30 mouse cellular contexts compared by ENCODE assay signal in genomic region chr10:79536461-79537080, GRCm38 (mm10). TPM values are rescaled to one million over a fixed set of nuclear protein-coding genes. Genes with fewer than 3 reads are reported as not detected.
DNase-seq lines count a peak whose midpoint lies in the region; ATAC-seq and TF ChIP-seq lines count a peak whose summit lies in the region.
"Had no signal": no experiment of that assay in that cellular context is flagged by ENCODE, and none has a peak within 500 bp of the region (broad histone marks: within the 10 kb centered on the region; RNA-seq: fewer than 3 reads in every experiment).

No protein-coding gene starts in this region.

- ATAC-seq in cerebellum, adult (ENCODE audit: insufficient number of reproducible peaks, low FRiP score, low TSS enrichment), result no peak
- ATAC-seq in hindbrain, embryonic 13.5 days (ENCODE audit: low FRiP score), result no peak
- ATAC-seq in liver, postnatal 0 days, result no peak
- ATAC-seq in liver, embryonic 12.5 days, result no peak
- no peak for ATAC-seq in midbrain, embryonic 14.5 days (ENCODE audit: low FRiP score, low TSS enrichment)
- ATAC-seq: forebrain, embryonic 14.5 days; Patski had no signal

- peaks cover 21% of the 10 kb centered on the region for H3K4me1 ChIP-seq in hindbrain, embryonic 10.5 days (replicated peaks)
- H3K4me1 ChIP-seq in hindbrain, embryonic 13.5 days (replicated peaks), result peaks cover 16% of the 10 kb centered on the region
- H3K4me1 ChIP-seq in liver, postnatal 0 days (ENCODE audit: insufficient read depth), result peaks cover 12% of the 10 kb centered on the region
- H3K4me1 ChIP-seq in liver, embryonic 12.5 days, result peaks cover 20% of the 10 kb centered on the region
- H3K4me1 ChIP-seq in E14TG2a.4 (replicated peaks; ENCODE audit: low read depth, low read length), result peaks cover 41% of the 10 kb centered on the region
- H3K4me1 ChIP-seq in midbrain, embryonic 14.5 days (ENCODE audit: control insufficient read depth, insufficient read depth, low read length), result peaks cover 8% of the 10 kb centered on the region

- no peak for TF ChIP-seq EP300 in liver, postnatal 0 days (IDR thresholded peaks at IDR 0.05; ENCODE audit: low read depth)

- H3K4me3 ChIP-seq in hindbrain, embryonic 10.5 days, result no peak overlapping the region
- no peak overlapping the region for H3K4me3 ChIP-seq in hindbrain, embryonic 13.5 days
- H3K4me3 ChIP-seq in liver, postnatal 0 days (ENCODE audit: low read depth, low read length), result no peak overlapping the region
- no peak overlapping the region for H3K4me3 ChIP-seq in liver, embryonic 12.5 days
- no peak overlapping the region for H3K4me3 ChIP-seq in E14TG2a.4 (replicated peaks; ENCODE audit: low read length)
- H3K4me3 ChIP-seq in midbrain, embryonic 14.5 days (replicated peaks; ENCODE audit: low read depth, low read length), result no peak overlapping the region
- H3K4me3 ChIP-seq: embryonic facial prominence, embryonic 15.5 days; gastrocnemius, adult 2 months; heart, embryonic 15.5 days; limb, embryonic 10.5 days; limb, embryonic 15.5 days; midbrain, embryonic 12.5 days; stomach, embryonic 15.5 days had no signal

- no peak overlapping the region for H3K4me2 ChIP-seq in hindbrain, embryonic 13.5 days
- no peak overlapping the region for H3K4me2 ChIP-seq in liver, postnatal 0 days (ENCODE audit: low read depth, low read length)
- no peak overlapping the region for H3K4me2 ChIP-seq in liver, embryonic 12.5 days
- no peak overlapping the region for H3K4me2 ChIP-seq in midbrain, embryonic 14.5 days (ENCODE audit: low read length)
- H3K4me2 ChIP-seq: embryonic facial prominence, embryonic 15.5 days; heart, embryonic 15.5 days; hindbrain, embryonic 14.5 days; limb, embryonic 15.5 days; midbrain, embryonic 12.5 days; stomach, embryonic 15.5 days had no signal

- no peak overlapping the region for H3K27ac ChIP-seq in hindbrain, embryonic 10.5 days
- H3K27ac ChIP-seq in hindbrain, embryonic 13.5 days, result no peak overlapping the region
- H3K27ac ChIP-seq in liver, postnatal 0 days (ENCODE audit: low read depth), result no peak overlapping the region
- H3K27ac ChIP-seq in liver, embryonic 12.5 days, result no peak overlapping the region
- H3K27ac ChIP-seq in midbrain, embryonic 14.5 days (replicated peaks; ENCODE audit: low read depth, low read length), result no peak overlapping the region
- H3K27ac ChIP-seq: embryonic facial prominence, embryonic 15.5 days; gastrocnemius, adult 2 months; heart, embryonic 15.5 days; hindbrain, embryonic 14.5 days; limb, embryonic 10.5 days; limb, embryonic 15.5 days; midbrain, embryonic 12.5 days; stomach, embryonic 15.5 days had no signal

- WGBS in hindbrain, embryonic 10.5 days, result 78% methylated on average over 12 of the region's 12 CpGs
- WGBS in hindbrain, embryonic 13.5 days, result 80% methylated on average over 12 of the region's 12 CpGs
- 72% methylated on average over 12 of the region's 12 CpGs for WGBS in liver, postnatal 0 days (ENCODE audit: insufficient replicate concordance)
- 65% methylated on average over 12 of the region's 12 CpGs for WGBS in liver, embryonic 12.5 days (ENCODE audit: insufficient replicate concordance)
- WGBS in midbrain, embryonic 14.5 days, result 80% methylated on average over 12 of the region's 12 CpGs

- no peaks in the 10 kb centered on the region for H3K9me3 ChIP-seq in hindbrain, embryonic 10.5 days
- no peaks in the 10 kb centered on the region for H3K9me3 ChIP-seq in hindbrain, embryonic 13.5 days
- no peaks in the 10 kb centered on the region for H3K9me3 ChIP-seq in liver, postnatal 0 days (ENCODE audit: low read length)
- no peaks in the 10 kb centered on the region for H3K9me3 ChIP-seq in liver, embryonic 12.5 days (replicated peaks)
- H3K9me3 ChIP-seq in E14TG2a.4 (ENCODE audit: low read length), result no peaks in the 10 kb centered on the region
- H3K9me3 ChIP-seq in midbrain, embryonic 14.5 days (ENCODE audit: control insufficient read depth, low read length), result no peaks in the 10 kb centered on the region
- H3K9me3 ChIP-seq: embryonic facial prominence, embryonic 15.5 days; heart, embryonic 15.5 days; limb, embryonic 10.5 days; limb, embryonic 15.5 days; midbrain, embryonic 12.5 days; stomach, embryonic 15.5 days had no signal

- peak; percentile 3 for DNase-seq in cerebellum, adult 11-12 months
- DNase-seq in hindbrain, embryonic 10.5 days (ENCODE audit: low spot score), result peak; percentile 1
- DNase-seq in liver, postnatal 0 days, result peak; percentile 8
- no peak for DNase-seq in midbrain, embryonic 14.5 days
- DNase-seq: adrenal gland, postnatal 14 days; cerebellum, adult 2 months; gastrocnemius, adult 2 months; gastrocnemius, postnatal 36 days; heart, postnatal 36 days; kidney, adult 2 months; kidney, postnatal 4 days; lung, postnatal 36 days had no signal

- H3K27me3 ChIP-seq in hindbrain, embryonic 10.5 days (ENCODE audit: insufficient read depth, poor library complexity, severe bottlenecking), result peaks cover 24% of the 10 kb centered on the region
- peaks cover 20% of the 10 kb centered on the region; the same call in 1 of the 2 replicates for H3K27me3 ChIP-seq in hindbrain, embryonic 13.5 days
- H3K27me3 ChIP-seq in liver, postnatal 0 days (ENCODE audit: insufficient read depth, low read length), result no peaks in the 10 kb centered on the region
- peaks cover 21% of the 10 kb centered on the region for H3K27me3 ChIP-seq in liver, embryonic 12.5 days (replicated peaks)
- peaks cover 41% of the 10 kb centered on the region for H3K27me3 ChIP-seq in E14TG2a.4 (ENCODE audit: insufficient read depth, low read length)
- H3K27me3 ChIP-seq in midbrain, embryonic 14.5 days (ENCODE audit: control insufficient read depth, insufficient read depth, low read length), result no peaks in the 10 kb centered on the region
- H3K27me3 ChIP-seq: embryonic facial prominence, embryonic 15.5 days; heart, embryonic 15.5 days; limb, embryonic 15.5 days; Patski; stomach, embryonic 15.5 days had no signal

- no peak for TF ChIP-seq CTCF in liver, postnatal 0 days (IDR thresholded peaks at IDR 0.05; ENCODE audit: low read depth)
- TF ChIP-seq CTCF in E14TG2a.4 (conservative IDR thresholded peaks at IDR 0.05; ENCODE audit: low read length), result 0 out of 2 replicates have a peak, but pooled peaks have one; percentile 3

- no peak overlapping the region for H3K9ac ChIP-seq in hindbrain, embryonic 13.5 days
- H3K9ac ChIP-seq in liver, postnatal 0 days (replicated peaks), result no peak overlapping the region
- H3K9ac ChIP-seq in liver, embryonic 12.5 days, result no peak overlapping the region
- no peak overlapping the region for H3K9ac ChIP-seq in midbrain, embryonic 14.5 days (replicated peaks; ENCODE audit: low read length)
- H3K9ac ChIP-seq: embryonic facial prominence, embryonic 15.5 days; heart, embryonic 15.5 days; hindbrain, embryonic 14.5 days; limb, embryonic 15.5 days; midbrain, embryonic 12.5 days; stomach, embryonic 15.5 days had no signal

- peaks cover 39% of the 10 kb centered on the region for H3K36me3 ChIP-seq in hindbrain, embryonic 10.5 days
- H3K36me3 ChIP-seq in hindbrain, embryonic 13.5 days, result peaks cover 42% of the 10 kb centered on the region
- peaks cover 8% of the 10 kb centered on the region; the same call in 1 of the 2 replicates for H3K36me3 ChIP-seq in liver, postnatal 0 days (replicated peaks; ENCODE audit: insufficient read depth, low read length)
- peaks cover 25% of the 10 kb centered on the region for H3K36me3 ChIP-seq in liver, embryonic 12.5 days
- H3K36me3 ChIP-seq in E14TG2a.4 (ENCODE audit: insufficient read depth, low read length), result peaks cover 37% of the 10 kb centered on the region
- peaks cover 35% of the 10 kb centered on the region for H3K36me3 ChIP-seq in midbrain, embryonic 14.5 days (ENCODE audit: control insufficient read depth, insufficient read depth, low read length)

RNA-seq across cellular contexts. Expression of gene Plpp2, which starts 3.0 kb away (rescaled TPM):
- polyA plus RNA-seq in hindbrain, embryonic 10.5 days (2016; fragmentation: Nextera tagmentation; extraction: Ambion mirVana), result 19.3 and 25.7 TPM in 2 replicates
- 14.5 and 16.5 TPM in 2 replicates for polyA plus RNA-seq in hindbrain, embryonic 13.5 days (2015; fragmentation: Nextera tagmentation; extraction: Ambion mirVana)
- 32.7 and 38.8 TPM in 2 replicates for polyA plus RNA-seq in liver, postnatal 0 days (2015; fragmentation: Nextera tagmentation; extraction: Ambion mirVana)
- 18.0 and 19.9 TPM in 2 replicates for polyA plus RNA-seq in liver, embryonic 12.5 days (2016; fragmentation: Nextera tagmentation; extraction: Ambion mirVana)
- 14.7 and 19.1 TPM in 2 replicates for polyA plus RNA-seq in midbrain, embryonic 14.5 days (2014; fragmentation: Nextera tagmentation; extraction: Ambion mirVana)

RNA-seq across cellular contexts. Expression of gene Mier2, which starts 18.4 kb away (rescaled TPM):
- polyA plus RNA-seq in hindbrain, embryonic 10.5 days (2016; fragmentation: Nextera tagmentation; extraction: Ambion mirVana), result 70.0 and 77.2 TPM in 2 replicates
- 52.4 and 57.1 TPM in 2 replicates for polyA plus RNA-seq in hindbrain, embryonic 13.5 days (2015; fragmentation: Nextera tagmentation; extraction: Ambion mirVana)
- 8.6 and 9.0 TPM in 2 replicates for polyA plus RNA-seq in liver, postnatal 0 days (2015; fragmentation: Nextera tagmentation; extraction: Ambion mirVana)
- 20.1 and 20.5 TPM in 2 replicates for polyA plus RNA-seq in liver, embryonic 12.5 days (2016; fragmentation: Nextera tagmentation; extraction: Ambion mirVana)
- 48.8 and 64.3 TPM in 2 replicates for polyA plus RNA-seq in midbrain, embryonic 14.5 days (2014; fragmentation: Nextera tagmentation; extraction: Ambion mirVana)

RNA-seq across cellular contexts. Expression of gene Theg, which starts 50.6 kb away (rescaled TPM):
- polyA plus RNA-seq in hindbrain, embryonic 10.5 days (2016; fragmentation: Nextera tagmentation; extraction: Ambion mirVana), result not detected in 2 replicates
- not detected in 2 replicates for polyA plus RNA-seq in hindbrain, embryonic 13.5 days (2015; fragmentation: Nextera tagmentation; extraction: Ambion mirVana)
- not detected in 2 replicates for polyA plus RNA-seq in liver, postnatal 0 days (2015; fragmentation: Nextera tagmentation; extraction: Ambion mirVana)
- polyA plus RNA-seq in liver, embryonic 12.5 days (2016; fragmentation: Nextera tagmentation; extraction: Ambion mirVana), result not detected in 2 replicates
- not detected in 2 replicates for polyA plus RNA-seq in midbrain, embryonic 14.5 days (2014; fragmentation: Nextera tagmentation; extraction: Ambion mirVana)
- polyA plus RNA-seq: cerebellum, adult 2 months; embryonic facial prominence, embryonic 15.5 days; forebrain, embryonic 14.5 days; heart, embryonic 15.5 days; hindbrain, embryonic 14.5 days; kidney, adult 2 months; kidney, embryonic 16.5 days; limb, embryonic 10.5 days; limb, embryonic 15.5 days; liver, embryonic 16.5 days; lung, embryonic 16.5 days; midbrain, embryonic 12.5 days; neural tube, embryonic 14.5 days; Patski; stomach, embryonic 15.5 days; thymus, postnatal 0 days had no signal
